In genomic region chr13:8087154-8087553, GRCm38 (mm10) we compare ENCODE assay signal across 18 mouse cellular contexts.
"Had no signal": no experiment of that assay in that cellular context is flagged by ENCODE, and none has a peak within 500 bp of the region (broad histone marks: within the 10 kb centered on the region; RNA-seq: fewer than 3 reads in every experiment).

No protein-coding gene starts in this region.

- H3K27me3 ChIP-seq: liver, embryonic 13.5 days had no signal

- H3K4me3 ChIP-seq: layer of hippocampus, adult 2 months; left cerebral cortex, adult 2 months; liver, embryonic 13.5 days had no signal

- H3K4me1 ChIP-seq: liver, embryonic 13.5 days had no signal

- ATAC-seq: hindbrain, postnatal 0 days; inflammation-experienced regulatory T-cells, adult 6 months; intestine, embryonic 16.5 days had no signal

- H3K27ac ChIP-seq: hindbrain, postnatal 0 days; layer of hippocampus, adult 2 months; left cerebral cortex, adult 2 months; liver, embryonic 13.5 days; stomach, postnatal 0 days had no signal

- H3K4me2 ChIP-seq: liver, embryonic 13.5 days; midbrain, embryonic 11.5 days had no signal

- H3K36me3 ChIP-seq: liver, embryonic 13.5 days had no signal

- H3K9me3 ChIP-seq: liver, embryonic 13.5 days had no signal

- DNase-seq: layer of hippocampus, adult 9-11 months; layer of hippocampus, postnatal 36 days; liver, embryonic 13.5 days; lung, adult 2 months; lung, postnatal 14 days; lung, postnatal 4 days; midbrain, embryonic 14.5 days; right cerebral cortex, adult 18-20 months; right cerebral cortex, postnatal 14 days; right cerebral cortex, postnatal 4 days; thymus, postnatal 25 days had no signal

- H3K9ac ChIP-seq: liver, embryonic 13.5 days had no signal
